Mouse (Mus musculus): ENCODE measurements around the gene Bsn. TPM values are rescaled to one million over a fixed set of nuclear protein-coding genes. Genes with fewer than 3 reads are reported as not detected.

The Bsn gene
- polyA plus RNA-seq, 1 experiment from 2014 or later, result 0.81 TPM

DNA sequence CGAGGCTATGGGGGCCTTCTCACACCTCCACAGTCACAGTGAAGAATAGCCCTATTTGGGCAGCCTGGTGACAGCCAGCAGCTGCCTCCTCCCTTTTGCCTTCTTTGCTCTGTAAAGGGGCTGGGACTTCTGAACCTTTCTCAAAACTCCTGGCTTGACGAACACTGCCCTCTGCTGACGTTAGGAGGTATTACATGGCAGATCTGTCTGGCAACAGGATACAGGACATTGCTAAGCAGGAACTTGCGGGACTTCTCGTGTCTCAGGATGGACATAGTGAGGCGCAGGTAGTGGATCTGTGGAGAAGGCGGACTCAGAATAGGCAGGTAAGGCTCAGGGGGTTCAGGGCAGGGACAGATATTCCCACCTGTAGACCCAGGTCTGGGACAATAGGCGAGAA, 122.3 kb downstream of the Bsn start:
- no peak overlapping the region for H3K9ac ChIP-seq (ENCODE audit: low read length)
- peaks cover 8% of the 10 kb centered on the region for H3K4me1 ChIP-seq (ENCODE audit: control insufficient read depth, insufficient read depth, low read length)
- peaks cover 7% of the 10 kb centered on the region; the same call in 1 of the 2 replicates for H3K36me3 ChIP-seq (ENCODE audit: control insufficient read depth, insufficient read depth)
- 23% methylated on average over 8 of the region's 8 CpGs for WGBS
- H3K9me3 ChIP-seq (replicated peaks; ENCODE audit: control insufficient read depth, low read length), result no peaks in the 10 kb centered on the region
- no peak; the same call in 1 of the 2 replicates for ATAC-seq (replicated peaks; ENCODE audit: extremely low read depth, insufficient read depth, low FRiP score)
- no peak overlapping the region for H3K4me2 ChIP-seq (ENCODE audit: low read depth, low read length)
- H3K4me3 ChIP-seq (ENCODE audit: low read length), result no peak overlapping the region
- no peaks in the 10 kb centered on the region for H3K27me3 ChIP-seq (ENCODE audit: control insufficient read depth, insufficient read depth, low read length)
- H3K27ac ChIP-seq (ENCODE audit: low read length), result no peak overlapping the region

DNA sequence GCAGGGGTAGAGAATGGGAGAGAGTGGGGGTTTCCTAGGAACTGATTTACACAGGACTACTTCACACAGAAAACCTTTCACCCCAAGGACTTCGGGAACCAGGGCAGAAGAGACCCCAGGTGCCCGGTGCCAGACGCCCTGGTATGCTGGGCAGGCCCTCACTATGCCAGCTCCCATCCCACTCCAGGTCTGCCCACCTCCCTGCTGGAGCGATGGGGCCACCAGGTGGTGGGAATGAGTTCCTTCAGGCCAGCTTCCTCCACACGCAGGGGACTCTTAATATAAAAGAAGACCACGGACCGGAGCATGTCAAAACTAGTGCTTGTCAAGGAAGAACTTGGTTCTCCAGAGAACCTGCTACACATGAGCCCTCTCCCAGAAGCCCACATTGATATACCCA, 123.0 kb downstream of the Bsn start:
- Histone ChIP-seq H3K36me3 (ENCODE audit: control insufficient read depth, insufficient read depth) (peaks cover 11% of the 10 kb centered on the region; the same call in 1 of the 2 replicates), H3K27me3 (ENCODE audit: control insufficient read depth, insufficient read depth, low read length) (no peaks in the 10 kb centered on the region), H3K4me3 (ENCODE audit: low read length) (no peak overlapping the region), H3K9me3 (replicated peaks; ENCODE audit: control insufficient read depth, low read length) (no peaks in the 10 kb centered on the region), H3K27ac (ENCODE audit: low read length) (no peak overlapping the region), H3K4me2 (ENCODE audit: low read depth, low read length) (no peak overlapping the region), H3K4me1 (ENCODE audit: control insufficient read depth, insufficient read depth, low read length) (peaks cover 3% of the 10 kb centered on the region), H3K9ac (ENCODE audit: low read length) (no peak overlapping the region)
- 85% methylated on average over 7 of the region's 7 CpGs for WGBS
- no peak for ATAC-seq (replicated peaks; ENCODE audit: extremely low read depth, insufficient read depth, low FRiP score)

DNA sequence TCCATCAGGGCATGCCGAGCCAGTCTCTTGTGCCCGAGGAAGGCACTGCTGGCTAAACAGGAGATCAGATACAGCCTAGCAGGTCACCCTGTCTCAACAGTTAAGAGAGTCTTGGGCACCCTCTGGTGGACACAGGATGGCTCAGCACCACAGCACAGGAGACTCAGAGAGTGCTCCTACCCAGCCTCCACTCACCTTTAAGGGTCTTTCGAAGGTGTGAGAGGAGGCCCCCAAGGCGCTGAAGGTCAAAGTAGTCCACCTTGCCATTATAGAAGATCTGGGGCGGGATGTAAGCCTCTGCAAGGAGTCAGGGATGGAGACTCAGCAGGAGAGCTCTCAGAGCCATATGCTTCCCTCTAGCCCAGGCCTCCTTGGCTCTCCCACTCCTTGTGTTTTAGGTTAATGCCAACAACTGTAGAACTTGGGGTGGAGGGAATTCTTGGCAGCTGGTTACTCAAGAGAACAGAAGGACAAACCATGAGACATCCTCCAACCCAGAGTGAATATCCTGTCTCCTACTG, 124.6 kb downstream of the Bsn start:
- 0 out of 2 replicates have a peak, but pooled peaks cover 8% of the 10 kb centered on the region for H3K36me3 ChIP-seq (ENCODE audit: control insufficient read depth, insufficient read depth)
- 27% methylated on average over 5 of the region's 5 CpGs for WGBS

GRCm38 (mm10) chr9:108063361-108063760, 126.8 kb downstream of the Bsn start:
- H3K27ac ChIP-seq (ENCODE audit: low read length), result no peak overlapping the region
- H3K27me3 ChIP-seq (ENCODE audit: control insufficient read depth, insufficient read depth, low read length), result no peaks in the 10 kb centered on the region
- H3K9me3 ChIP-seq (replicated peaks; ENCODE audit: control insufficient read depth, low read length), result no peaks in the 10 kb centered on the region
- no peak overlapping the region for H3K4me2 ChIP-seq (ENCODE audit: low read depth, low read length)
- peaks cover 5% of the 10 kb centered on the region; the same call in 1 of the 2 replicates for H3K4me1 ChIP-seq (ENCODE audit: control insufficient read depth, insufficient read depth, low read length)
- WGBS, result 88% methylated on average over 12 of the region's 12 CpGs
- H3K36me3 ChIP-seq (ENCODE audit: control insufficient read depth, insufficient read depth), result peaks cover 10% of the 10 kb centered on the region; the same call in 1 of the 2 replicates
- H3K9ac ChIP-seq (ENCODE audit: low read length), result no peak overlapping the region
- no peak for ATAC-seq (replicated peaks; ENCODE audit: extremely low read depth, insufficient read depth, low FRiP score)
- H3K4me3 ChIP-seq (ENCODE audit: low read length), result no peak overlapping the region

More for the DNA sequence above, 124.6 kb downstream of the Bsn start:
- no peak overlapping the region for H3K27ac ChIP-seq (ENCODE audit: low read length)
- no peak for ATAC-seq (replicated peaks; ENCODE audit: extremely low read depth, insufficient read depth, low FRiP score)
- H3K4me3 ChIP-seq (ENCODE audit: low read length), result no peak overlapping the region
- peaks cover 1% of the 10 kb centered on the region; the same call in 1 of the 2 replicates for H3K4me1 ChIP-seq (ENCODE audit: control insufficient read depth, insufficient read depth, low read length)
- no peak overlapping the region for H3K9ac ChIP-seq (ENCODE audit: low read length)
- H3K4me2 ChIP-seq (ENCODE audit: low read depth, low read length), result no peak overlapping the region
- H3K27me3 ChIP-seq (ENCODE audit: control insufficient read depth, insufficient read depth, low read length), result no peaks in the 10 kb centered on the region
- no peaks in the 10 kb centered on the region for H3K9me3 ChIP-seq (replicated peaks; ENCODE audit: control insufficient read depth, low read length)

- 78% methylated on average over 3 of the region's 3 CpGs for WGBS
- no peak for ATAC-seq (replicated peaks; ENCODE audit: extremely low read depth, insufficient read depth, low FRiP score)
- H3K4me1 ChIP-seq (ENCODE audit: control insufficient read depth, insufficient read depth, low read length), result peaks cover 5% of the 10 kb centered on the region; the same call in 1 of the 2 replicates
- no peaks in the 10 kb centered on the region for H3K9me3 ChIP-seq (replicated peaks; ENCODE audit: control insufficient read depth, low read length)
- peaks cover 16% of the 10 kb centered on the region for H3K36me3 ChIP-seq (ENCODE audit: control insufficient read depth, insufficient read depth)
- no peak overlapping the region for H3K4me2 ChIP-seq (ENCODE audit: low read depth, low read length)
- no peak overlapping the region for H3K27ac ChIP-seq (ENCODE audit: low read length)
- no peaks in the 10 kb centered on the region for H3K27me3 ChIP-seq (ENCODE audit: control insufficient read depth, insufficient read depth, low read length)
- no peak overlapping the region for H3K4me3 ChIP-seq (ENCODE audit: low read length)
- no peak overlapping the region for H3K9ac ChIP-seq (ENCODE audit: low read length)
These were observed 128.0 kb downstream of the Bsn start for GRCm38 (mm10) chr9:108062142-108062541.

DNA sequence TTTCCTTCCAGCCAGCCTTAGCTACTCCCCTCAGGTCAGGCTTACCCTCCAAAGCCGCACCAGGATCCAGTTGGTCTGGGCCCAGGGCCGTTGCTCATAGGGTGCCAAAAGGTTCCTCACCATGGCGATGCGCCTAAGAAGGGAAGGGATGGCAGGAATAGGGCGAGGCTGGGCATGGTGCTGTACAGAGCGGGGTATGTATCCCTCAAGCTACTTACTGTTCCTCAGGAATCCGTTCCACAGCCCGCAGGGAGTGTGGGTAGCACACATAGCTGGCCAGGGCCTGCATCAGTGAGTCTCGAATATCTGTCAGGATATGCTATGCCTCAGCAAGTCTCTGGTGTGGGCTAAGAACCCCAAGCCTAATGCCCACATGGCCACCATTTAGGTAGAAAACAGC, 131.9 kb downstream of the Bsn start:
- no peak for ATAC-seq (replicated peaks; ENCODE audit: extremely low read depth, insufficient read depth, low FRiP score)
- Histone ChIP-seq H3K9ac (ENCODE audit: low read length) (no peak overlapping the region), H3K27me3 (ENCODE audit: control insufficient read depth, insufficient read depth, low read length) (no peaks in the 10 kb centered on the region), H3K36me3 (ENCODE audit: control insufficient read depth, insufficient read depth) (peaks cover 22% of the 10 kb centered on the region), H3K4me2 (ENCODE audit: low read depth, low read length) (no peak overlapping the region), H3K4me1 (ENCODE audit: control insufficient read depth, insufficient read depth, low read length) (peaks cover 9% of the 10 kb centered on the region), H3K9me3 (replicated peaks; ENCODE audit: control insufficient read depth, low read length) (no peaks in the 10 kb centered on the region), H3K4me3 (ENCODE audit: low read length) (no peak overlapping the region), H3K27ac (ENCODE audit: low read length) (no peak overlapping the region)
- 91% methylated on average over 9 of the region's 9 CpGs for WGBS

- 82% methylated on average over 5 of the region's 5 CpGs for WGBS
- no peak for ATAC-seq (replicated peaks; ENCODE audit: extremely low read depth, insufficient read depth, low FRiP score)
- Histone ChIP-seq H3K27ac (ENCODE audit: low read length) (no peak overlapping the region), H3K4me1 (ENCODE audit: control insufficient read depth, insufficient read depth, low read length) (peaks cover 18% of the 10 kb centered on the region), H3K36me3 (ENCODE audit: control insufficient read depth, insufficient read depth) (peaks cover 17% of the 10 kb centered on the region), H3K9ac (ENCODE audit: low read length) (no peak overlapping the region), H3K27me3 (ENCODE audit: control insufficient read depth, insufficient read depth, low read length) (no peaks in the 10 kb centered on the region), H3K4me3 (ENCODE audit: low read length) (no peak overlapping the region), H3K9me3 (replicated peaks; ENCODE audit: control insufficient read depth, low read length) (no peaks in the 10 kb centered on the region), H3K4me2 (ENCODE audit: low read depth, low read length) (no peak overlapping the region)
These were observed 133.0 kb downstream of the Bsn start for GRCm38 (mm10) chr9:108057262-108057562.

DNA sequence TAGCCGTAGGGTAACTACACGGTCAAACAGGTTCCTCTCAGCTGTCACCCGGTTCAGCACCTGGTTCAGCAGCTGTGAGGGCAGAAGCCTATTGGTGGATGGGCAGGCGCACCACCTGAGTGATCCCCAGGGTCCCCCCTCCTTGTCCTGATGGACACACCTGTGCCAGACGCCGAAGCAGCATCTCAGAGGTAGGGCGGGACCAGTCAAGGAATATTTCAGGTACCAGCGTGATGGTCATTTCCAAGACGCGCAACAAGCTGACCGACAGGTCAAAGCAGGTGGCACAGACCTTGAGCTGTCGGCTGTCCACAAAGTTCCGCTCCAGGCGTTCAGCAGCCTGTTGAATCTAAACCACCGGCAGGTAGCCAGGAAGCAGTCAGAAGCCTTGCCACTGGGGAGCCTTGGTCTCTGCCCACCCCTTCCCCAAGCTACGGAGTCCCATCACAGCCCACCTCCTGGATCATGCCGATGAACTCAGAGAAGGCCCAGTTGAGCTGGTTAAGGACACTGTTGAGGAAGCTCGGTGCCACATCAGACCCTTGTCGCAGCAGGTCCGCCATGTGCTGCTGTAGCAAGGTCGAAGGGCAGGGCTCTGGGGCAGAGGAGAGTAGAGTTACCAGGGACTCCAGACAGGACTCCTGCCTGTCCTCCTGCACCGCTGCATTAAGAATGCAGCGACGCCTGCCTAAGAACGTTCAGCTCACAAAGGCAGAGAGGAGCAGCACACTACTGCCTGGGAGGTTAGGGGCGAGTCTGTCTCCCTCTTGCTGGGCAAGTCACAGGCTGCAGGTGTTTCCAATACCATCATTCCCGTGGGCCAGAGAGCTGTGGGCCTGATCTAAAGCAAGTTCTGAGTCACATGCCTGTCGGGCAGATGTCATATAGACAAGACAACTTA, 133.6 kb downstream of the Bsn start:
- Histone ChIP-seq H3K4me2 (ENCODE audit: low read depth, low read length) (no peak overlapping the region), H3K36me3 (ENCODE audit: control insufficient read depth, insufficient read depth) (peaks cover 17% of the 10 kb centered on the region), H3K27ac (ENCODE audit: low read length) (no peak overlapping the region), H3K4me3 (ENCODE audit: low read length) (no peak overlapping the region), H3K9ac (ENCODE audit: low read length) (no peak overlapping the region), H3K4me1 (ENCODE audit: control insufficient read depth, insufficient read depth, low read length) (peaks cover 18% of the 10 kb centered on the region), H3K9me3 (replicated peaks; ENCODE audit: control insufficient read depth, low read length) (no peaks in the 10 kb centered on the region), H3K27me3 (ENCODE audit: control insufficient read depth, insufficient read depth, low read length) (no peaks in the 10 kb centered on the region)
- WGBS, result 84% methylated on average over 28 of the region's 28 CpGs
- ATAC-seq (replicated peaks; ENCODE audit: extremely low read depth, insufficient read depth, low FRiP score), result no peak

DNA sequence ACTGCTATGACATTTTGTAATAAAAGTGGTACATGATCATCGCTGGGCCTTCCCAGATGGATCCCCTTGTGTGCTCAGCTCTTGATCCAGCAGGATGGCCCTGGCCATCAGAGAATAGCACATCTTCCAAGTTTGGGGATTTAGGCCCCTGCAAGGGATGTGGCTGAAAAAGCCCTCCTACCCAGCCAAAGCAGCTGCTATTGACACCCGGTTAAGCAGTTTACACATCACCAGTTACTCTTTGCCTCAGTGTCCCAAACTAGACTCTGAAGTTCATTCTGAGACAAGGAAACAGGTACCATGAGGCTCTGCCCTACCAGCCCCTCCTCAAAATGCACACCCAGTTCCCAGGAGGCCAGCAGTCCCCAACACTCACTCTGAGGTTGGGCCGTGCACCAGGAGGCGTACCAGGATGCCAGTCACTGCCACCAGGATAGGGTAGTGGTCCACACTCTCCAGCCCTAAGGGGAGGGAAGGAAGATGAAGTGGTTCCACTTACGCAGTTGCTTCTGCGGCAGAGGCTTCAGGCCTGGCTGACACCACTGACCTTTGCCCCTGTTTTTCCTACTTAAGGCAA, 134.4 kb downstream of the Bsn start:
- peaks cover 25% of the 10 kb centered on the region for H3K36me3 ChIP-seq (ENCODE audit: control insufficient read depth, insufficient read depth)
- no peak overlapping the region for H3K9ac ChIP-seq (ENCODE audit: low read length)
- ATAC-seq (replicated peaks; ENCODE audit: extremely low read depth, insufficient read depth, low FRiP score), result no peak

More for the DNA sequence above, 134.4 kb downstream of the Bsn start:
- no peak overlapping the region for H3K4me2 ChIP-seq (ENCODE audit: low read depth, low read length)
- no peaks in the 10 kb centered on the region for H3K27me3 ChIP-seq (ENCODE audit: control insufficient read depth, insufficient read depth, low read length)
- no peak overlapping the region for H3K4me3 ChIP-seq (ENCODE audit: low read length)
- H3K9me3 ChIP-seq (replicated peaks; ENCODE audit: control insufficient read depth, low read length), result no peaks in the 10 kb centered on the region
- H3K27ac ChIP-seq (ENCODE audit: low read length), result no peak overlapping the region
- WGBS, result 89% methylated on average over 6 of the region's 6 CpGs
- peaks cover 18% of the 10 kb centered on the region for H3K4me1 ChIP-seq (ENCODE audit: control insufficient read depth, insufficient read depth, low read length)

All from heart, embryonic 16.5 days (tissue).